Mouse (Mus musculus) adrenal gland, postnatal 36 days (tissue): ENCODE measurements around the gene Psmb6. TPM values are rescaled to one million over a fixed set of nuclear protein-coding genes. Genes with fewer than 3 reads are reported as not detected.

Experiments used
- DNase-seq, 2 experiments: peaks; one replicate each; pipeline ENCODE4 v3.0.0; 2021; ENCODE audit warnings: mixed read lengths in 1 of 2
- long read RNA-seq, 2 experiments: library from polyadenylated mRNA; stranded (forward); transcript quantifications; one replicate each; pipeline ENCODE4 v2.0.0; 2021; ENCODE audit warnings: borderline sequencing depth in 2 of 2
- total RNA-seq, 2 experiments: library from RNA; stranded (reverse); gene quantifications; 2 replicates each; pipeline ENCODE4 v1.2.3; 2021

Psmb6 gene
- 100 to 1,000 TPM; 282 to 297 TPM for total RNA-seq
- long read RNA-seq, experiment 1, transcript Psmb6-201 (6 exons, 798 nt), result major isoform, 506 of 621 reads
- long read RNA-seq, experiment 1, transcript Psmb6-202 (2 exons, 674 nt), result minor isoform, 88 of 621 reads
- long read RNA-seq, experiment 1, partial matches to known transcripts, result 24 of 621 reads
- long read RNA-seq, experiment 1, other reads (novel, unspliced or antisense), result 3 of 621 reads
- long read RNA-seq, experiment 2, transcript Psmb6-202 (2 exons, 674 nt), result minor isoform, 36 of 241 reads
- long read RNA-seq, experiment 2, transcript Psmb6-201 (6 exons, 798 nt), result major isoform, 195 of 241 reads
- long read RNA-seq, experiment 2, partial matches to known transcripts, result 8 of 241 reads
- long read RNA-seq, experiment 2, other reads (novel, unspliced or antisense), result 2 of 241 reads

DNA sequence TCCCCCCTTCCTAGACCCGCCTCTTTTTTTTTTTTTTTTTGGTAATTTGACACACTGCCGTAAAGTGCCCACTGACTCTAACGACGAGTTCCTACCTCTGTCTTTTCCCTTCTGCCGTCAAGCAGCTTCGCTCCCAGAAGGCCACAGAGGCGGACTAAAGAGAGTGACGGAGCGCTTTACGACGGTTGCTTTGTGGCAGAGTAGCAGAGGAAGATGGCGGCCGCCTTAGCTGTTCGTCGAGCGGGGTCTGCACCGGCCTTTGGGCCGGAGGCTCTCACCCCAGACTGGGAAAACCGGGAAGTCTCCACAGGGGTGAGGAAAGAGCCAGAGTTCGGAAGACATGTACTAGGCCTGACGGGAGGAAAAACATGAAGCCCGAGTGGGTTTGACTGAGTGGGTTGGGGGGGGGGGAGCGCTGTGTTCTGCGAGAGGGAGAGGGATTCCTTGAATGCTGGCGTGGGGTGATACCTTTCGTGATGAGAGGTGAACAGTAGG lies at the start of gene Psmb6:
Psmb6 (plus strand) TSS at position 184 of the 495 bp plus-strand sequence.
- DNase-seq, result peak; percentile 89 to 91

DNA sequence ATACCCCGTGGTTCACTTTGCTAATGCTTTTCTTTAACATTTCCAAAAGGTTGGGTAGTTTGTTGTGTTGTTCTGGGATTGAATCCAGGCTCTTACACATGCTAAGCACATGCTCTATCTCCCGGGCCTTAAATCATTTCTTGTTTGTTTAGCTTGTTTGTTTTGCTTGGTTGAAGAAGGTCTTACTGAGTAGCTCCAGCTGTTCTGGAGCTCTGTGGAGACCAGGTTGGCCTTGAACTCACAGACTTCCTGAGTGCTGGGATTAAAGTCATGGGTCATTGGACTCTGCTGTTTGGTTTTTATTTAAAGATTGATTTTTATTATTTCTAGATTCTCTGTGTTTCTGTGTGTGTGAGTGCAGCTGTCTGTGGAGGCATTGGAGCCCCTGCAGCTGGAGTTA lies 39.7 kb upstream of the Psmb6 start:
- no peak for DNase-seq

DNA sequence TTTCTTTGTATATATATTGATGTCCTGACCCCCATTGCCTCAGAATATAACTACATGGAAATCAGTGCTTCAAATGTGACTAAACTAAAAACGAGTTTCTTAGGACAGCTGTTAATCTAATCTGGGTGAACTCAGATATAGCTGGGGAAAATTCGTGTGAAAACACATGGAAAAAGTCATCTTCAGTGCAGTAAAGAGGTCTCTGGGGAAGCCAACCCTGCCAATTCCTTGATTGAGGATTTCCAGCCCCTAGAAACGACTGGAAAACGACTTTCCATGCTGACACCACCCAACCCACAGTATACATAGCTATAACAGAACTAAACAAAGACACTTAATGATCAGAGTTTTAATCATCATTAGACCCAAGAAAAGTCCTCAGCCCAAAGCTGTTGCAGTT lies 37.4 kb upstream of the Psmb6 start:
- DNase-seq, result no peak

DNA sequence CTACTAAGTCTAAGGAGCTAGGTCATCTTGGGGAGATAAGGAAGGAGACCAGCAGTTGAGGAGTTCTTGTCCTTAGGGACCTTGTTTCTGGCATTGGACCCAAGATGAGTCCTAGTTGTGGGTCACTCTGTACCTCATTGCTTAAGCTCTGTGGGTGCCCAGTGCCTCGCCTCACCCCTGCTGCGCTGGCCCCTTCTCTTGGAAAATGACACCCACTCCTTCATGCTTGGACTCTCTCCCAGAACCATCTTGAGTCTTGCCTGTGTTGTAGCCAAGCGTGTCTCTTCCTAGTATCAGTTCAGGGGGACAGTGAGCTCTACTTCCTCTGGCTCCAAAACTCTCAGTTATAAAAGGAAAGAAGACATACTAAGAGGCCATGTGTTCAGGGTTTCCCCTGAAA lies 36.0 kb upstream of the Psmb6 start:
- no peak for DNase-seq

DNA sequence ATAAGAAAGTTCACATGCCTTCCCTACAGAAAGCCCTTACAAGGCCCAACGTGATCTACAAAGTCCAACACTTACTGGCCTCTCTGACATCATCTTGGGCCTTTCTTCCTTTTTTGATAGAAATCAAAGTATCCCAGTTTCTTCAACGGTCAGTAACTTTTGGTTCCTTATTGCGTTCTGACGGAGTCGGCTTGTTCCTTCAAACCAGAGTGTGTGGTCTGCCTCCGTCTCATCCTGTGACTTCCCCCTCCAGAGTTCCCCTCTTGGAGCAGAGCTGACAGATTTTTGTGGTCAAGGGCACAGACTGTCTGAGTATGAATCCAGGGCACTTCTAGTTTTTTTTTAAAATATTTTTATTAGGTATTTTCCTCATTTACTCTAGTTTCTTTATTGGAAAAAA lies 35.5 kb upstream of the Psmb6 start:
- no peak for DNase-seq

DNA sequence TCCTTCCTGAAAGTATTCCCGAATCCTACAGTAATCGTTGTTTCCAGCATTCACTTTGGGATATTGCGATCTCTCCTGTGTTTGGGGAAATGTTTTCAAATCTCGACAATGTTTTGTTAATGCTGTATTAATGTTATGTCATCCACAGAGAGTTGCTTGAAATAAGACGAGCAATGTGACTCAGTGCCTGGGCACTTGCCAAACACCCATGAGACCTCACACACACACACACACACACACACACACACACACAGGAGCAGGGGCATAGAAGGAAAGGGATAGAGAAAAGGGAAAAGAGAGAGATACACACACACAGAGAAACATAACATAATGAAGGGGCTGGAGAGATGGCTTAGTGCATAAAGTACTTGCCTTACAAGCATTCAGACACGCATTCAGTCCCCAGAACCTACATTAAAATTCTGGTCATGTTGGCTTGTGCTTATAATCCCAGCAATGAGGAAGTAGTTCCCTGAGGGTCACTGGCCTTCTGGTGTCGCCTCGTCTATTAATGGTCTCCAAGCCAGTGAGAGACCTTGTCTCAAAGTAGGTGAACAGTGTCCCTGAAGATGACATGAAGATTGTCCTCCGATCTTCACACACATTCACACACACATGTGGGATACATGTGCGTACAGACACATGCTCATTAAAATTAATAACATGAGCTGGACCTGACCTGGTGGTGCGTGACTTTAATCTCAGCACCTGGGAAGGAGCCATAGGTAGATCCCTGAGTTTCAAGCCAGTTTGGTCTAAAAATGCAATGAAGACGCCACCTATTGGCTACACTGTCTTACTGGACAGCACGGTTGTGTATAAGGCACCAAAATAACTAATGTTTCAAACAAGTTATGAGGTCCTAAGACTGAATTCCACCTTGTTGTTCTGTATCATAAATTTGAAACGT lies 25.3 kb upstream of the Psmb6 start:
- peak; percentile 74 to 76 for DNase-seq

DNA sequence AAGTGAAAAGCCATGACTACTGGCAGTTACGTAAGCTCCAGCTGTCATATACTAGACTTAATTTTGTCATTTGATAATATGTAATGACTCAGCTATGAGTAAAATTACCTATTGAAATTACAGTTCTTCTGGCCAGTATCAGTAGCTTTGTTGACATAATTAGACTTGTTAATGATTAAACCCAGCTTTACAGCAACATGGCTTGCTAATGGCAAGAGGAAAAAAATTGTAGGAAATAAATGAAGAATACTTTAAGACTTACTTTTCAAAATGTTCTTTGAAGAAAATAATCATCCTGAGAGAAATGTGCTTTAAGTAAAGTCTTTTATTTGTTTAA lies 24.7 kb upstream of the Psmb6 start:
- DNase-seq, result no peak

DNA sequence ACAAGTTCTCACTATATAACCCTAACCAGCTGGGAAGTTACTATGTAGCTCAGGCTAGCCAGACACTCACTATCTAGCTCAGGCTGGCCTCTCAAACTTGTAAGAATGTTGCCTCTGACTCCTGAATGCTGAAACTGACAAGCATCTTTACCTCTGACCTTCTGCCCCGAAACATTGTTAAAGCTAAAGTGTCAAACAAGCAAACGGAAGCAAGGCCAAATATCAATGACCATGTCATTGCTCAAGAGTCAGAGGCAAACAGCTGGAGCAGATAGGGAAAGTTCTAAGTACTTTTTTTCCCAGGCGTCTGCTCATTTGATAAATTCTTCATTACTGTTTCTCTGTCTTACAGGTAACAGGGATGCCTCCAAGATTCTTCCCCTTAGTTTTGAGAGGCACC lies 23.1 kb upstream of the Psmb6 start:
- no peak for DNase-seq

DNA sequence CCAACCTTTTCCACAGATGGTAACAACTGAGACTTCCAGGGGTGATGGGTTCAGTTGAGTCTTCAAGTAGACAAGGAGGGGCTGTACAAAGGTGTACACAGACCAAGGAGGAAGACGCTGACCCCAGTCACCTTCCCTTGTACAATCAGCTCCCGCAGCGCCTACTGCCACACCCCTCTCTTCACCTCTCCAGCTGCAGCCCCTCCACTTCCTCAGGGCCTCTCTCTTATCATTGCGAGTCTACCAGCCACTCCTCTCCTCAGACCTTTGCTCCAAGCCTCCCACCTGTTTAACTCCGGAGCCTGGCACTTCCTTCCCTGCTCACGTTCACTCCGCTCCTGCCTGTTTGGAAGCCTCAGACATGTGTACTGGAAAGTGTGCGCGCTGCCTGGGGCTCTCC lies 20.2 kb upstream of the Psmb6 start, which contains the start of gene Tm4sf5:
Tm4sf5 (plus strand) TSS at position 275 of the 400 bp plus-strand sequence.
- DNase-seq, result no peak

DNA sequence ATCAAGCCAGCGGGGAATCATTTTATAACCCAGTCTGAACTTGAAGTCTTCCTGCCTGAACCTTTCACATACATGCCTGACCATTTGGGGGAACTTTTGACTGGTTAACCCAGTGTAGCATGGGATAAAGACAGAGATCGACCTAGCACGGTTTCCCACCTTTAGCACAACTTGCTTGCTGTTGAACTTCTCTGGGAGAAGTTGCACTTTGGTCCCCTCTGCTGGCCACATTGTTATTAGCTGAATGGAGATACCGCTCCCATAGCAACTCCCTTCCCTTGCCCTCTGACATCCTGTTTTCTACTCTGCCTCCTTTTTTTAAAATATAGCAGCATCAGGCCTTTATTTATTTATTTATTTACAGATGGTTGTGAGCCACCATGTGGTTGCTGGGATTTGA lies 18.8 kb upstream of the Psmb6 start:
- DNase-seq, result peak; percentile 75 to 82

DNA sequence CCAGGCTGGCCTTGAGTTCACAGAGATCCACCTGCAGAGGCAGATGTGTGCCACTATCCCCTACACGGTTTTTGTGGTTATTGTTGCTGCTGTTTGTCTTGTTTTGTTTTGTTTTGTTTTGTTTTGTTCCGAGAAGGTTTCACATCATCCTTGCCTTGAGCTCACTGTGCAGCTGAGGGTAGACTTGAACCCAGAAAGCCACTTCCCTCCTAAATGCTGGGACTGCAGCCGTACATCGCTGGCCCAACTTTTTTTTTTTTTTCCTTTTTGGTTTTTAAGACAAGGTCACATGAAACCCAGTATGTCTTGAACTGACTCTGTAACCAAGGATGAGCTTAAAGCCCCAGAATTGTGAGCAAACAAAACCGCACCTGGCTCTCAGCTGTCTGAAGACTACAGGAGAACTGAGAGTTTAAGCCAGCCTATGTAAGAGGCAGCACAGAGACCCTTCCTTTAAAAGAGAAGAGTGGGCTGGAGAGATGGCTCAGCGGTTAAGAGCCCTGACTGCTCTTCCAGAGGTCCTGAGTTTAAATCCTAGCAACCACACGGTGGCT lies 18.1 kb upstream of the Psmb6 start:
- DNase-seq, result no peak

DNA sequence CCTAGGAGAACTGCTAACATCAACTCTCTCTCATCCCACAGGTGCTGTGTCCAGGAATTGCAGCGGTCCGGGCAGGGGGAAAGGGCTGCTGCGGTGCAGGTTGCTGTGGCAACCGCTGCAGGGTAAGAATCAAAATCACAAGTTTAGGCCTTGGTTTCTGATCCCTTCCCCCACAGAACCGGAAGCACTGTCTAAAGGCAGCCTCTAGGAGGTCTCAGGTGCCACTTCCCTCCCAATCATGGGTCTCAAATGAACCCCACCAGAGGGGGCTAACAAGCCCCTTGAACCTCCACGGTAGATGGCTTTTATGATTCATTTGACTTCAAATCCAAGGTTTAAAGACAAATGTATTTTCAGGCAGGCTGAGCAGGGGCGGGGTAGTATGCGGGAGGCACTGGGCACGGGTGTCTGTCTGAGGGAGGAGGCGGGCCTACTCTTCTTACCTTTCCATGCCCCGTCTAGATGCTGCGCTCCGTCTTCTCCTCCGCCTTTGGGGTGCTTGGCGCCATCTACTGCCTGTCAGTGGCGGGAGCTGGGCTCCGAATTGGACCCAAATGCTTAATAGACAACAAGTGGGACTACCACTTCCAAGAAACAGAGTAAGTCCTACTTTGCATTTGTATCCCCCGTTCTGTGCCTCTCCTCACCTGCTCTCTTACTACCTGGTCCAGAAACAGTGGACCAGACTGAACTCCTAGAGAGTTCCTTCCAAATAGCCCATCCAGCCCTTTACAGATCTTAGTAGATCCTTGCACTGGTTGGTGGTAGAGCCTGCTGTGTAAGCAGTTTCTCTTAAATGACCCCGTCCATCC lies 15.2 kb upstream of the Psmb6 start:
- peak; percentile 39 to 52 for DNase-seq

DNA sequence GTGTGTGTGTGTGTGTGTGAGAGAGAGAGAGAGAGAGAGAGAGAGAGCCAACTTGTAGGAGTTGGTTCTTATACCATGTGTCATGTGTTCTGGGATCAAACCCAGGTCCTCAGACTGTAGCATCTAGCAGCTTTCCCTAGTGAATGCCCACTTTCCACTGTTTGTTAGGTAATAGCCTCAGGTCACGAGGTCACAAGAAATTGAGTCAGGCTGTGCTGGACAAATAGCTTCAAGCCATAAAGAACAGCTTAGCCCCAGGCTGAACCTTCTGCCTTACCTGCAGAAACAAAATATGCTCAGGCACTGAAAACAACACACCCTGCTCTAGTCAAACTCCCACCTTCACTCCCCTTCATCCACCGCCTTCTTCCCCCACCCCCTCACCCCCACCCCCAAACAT lies 13.9 kb upstream of the Psmb6 start:
- DNase-seq, result no peak

DNA sequence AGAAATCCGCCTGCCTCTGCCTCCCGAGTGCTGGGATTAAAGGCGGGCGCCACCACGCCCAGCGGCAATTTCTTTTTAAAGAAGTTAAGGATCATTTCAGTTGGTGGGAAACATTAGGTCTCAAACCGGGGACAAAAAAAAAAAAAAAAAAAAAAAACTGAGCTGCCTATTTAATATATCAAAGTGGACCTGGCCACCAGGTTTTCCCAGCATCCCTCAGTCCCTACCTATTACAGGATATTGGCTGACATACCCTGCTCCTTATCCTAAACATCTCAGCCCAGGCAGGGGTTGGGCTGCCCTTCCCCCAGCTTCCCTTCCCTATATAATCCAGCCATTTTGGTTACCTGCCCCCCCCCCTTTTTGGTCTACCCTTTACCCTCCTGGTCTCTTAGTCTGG lies 13.3 kb upstream of the Psmb6 start:
- DNase-seq, result no peak

DNA sequence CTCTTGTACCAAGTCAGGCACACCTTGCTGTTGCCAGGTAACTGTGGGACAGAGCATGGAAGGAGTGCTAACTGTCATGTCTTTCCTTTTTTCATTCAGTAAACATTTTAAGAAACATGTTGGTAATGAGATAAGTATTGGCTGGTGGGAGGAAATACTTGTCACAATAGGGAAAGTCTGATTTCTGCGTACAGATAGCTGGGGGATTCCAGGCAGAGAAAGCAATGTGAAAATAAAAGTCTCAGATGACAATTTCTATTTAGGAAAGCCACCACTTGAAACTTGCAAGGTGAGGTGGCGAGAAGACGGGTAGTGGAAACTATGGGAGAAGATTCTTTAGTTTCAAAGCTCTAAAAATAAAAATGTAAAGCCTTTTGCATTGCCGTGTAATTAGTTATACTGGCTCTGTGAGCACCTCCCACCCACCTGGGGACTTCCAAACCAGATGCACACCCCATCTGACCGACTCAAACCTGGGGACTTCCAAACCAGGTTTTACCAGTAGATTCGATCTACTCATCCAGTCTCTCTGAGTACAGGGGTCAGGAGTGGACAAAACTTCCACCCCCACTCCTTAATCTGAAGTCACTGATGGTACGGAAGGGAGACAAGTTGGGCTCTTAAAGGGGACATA lies 12.3 kb upstream of the Psmb6 start:
- no peak for DNase-seq

DNA sequence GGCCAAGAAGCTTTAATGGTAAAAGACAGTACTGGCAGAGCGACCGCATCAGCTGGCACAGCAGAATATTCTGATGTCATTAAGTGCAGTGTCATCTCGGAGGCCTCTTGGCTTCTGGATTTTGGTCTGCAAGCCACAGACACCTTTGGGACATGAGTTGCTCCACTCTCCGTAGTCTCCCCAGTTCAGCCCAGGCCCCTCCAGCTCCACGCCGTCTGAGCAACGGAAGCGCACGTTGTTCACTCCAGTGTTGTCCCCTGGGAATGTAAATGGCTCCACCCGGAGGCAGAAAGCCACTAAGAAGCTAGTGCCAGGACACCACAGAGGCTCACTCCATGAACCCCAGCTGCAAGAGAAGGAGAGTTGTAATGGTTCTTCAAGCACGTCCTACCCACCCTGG lies 11.6 kb upstream of the Psmb6 start:
- peak; percentile 15 to 41 for DNase-seq

DNA sequence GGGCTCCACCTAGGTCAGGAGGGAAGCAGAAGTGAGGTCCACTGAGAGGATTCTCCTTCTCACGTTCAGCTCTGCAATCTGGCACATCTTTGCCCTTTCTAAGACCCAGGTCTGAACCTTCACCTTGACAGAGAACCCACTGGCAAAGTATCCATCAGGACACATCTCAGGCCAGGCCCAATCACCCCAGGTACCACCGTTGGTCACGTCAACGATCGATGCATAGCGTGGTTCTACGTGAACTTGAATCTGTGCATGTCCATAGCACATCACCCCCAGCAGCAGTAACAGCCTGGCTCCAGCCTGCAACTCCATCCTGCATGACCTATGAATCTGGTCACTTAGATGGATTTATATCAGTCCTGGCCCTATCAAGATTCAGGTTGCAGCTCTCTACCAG lies 10.9 kb upstream of the Psmb6 start, which contains the start of gene Vmo1:
Vmo1 (minus strand) TSS at position 329 of the 400 bp plus-strand sequence.
- no peak for DNase-seq

DNA sequence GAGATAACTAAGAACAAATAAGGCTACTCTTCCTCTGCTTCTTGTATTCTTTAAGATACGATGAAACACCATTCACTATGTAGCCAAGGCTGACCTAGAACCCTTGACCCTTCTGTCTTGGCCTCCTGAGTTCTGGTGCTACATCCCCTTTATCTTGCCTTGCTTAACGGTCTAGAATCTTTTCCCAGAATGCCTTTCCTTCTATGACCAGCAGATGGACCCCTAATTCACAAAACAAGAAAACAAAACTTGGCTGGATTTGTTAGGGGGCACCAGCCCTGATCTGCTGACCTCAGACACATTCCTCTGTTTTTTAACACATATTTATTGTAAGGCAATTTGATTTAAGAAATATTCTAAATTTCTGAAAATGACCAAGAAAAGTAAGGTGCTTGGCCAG lies 8.8 kb upstream of the Psmb6 start:
- DNase-seq, result peak in 1 of 2 experiments; percentile 26

DNA sequence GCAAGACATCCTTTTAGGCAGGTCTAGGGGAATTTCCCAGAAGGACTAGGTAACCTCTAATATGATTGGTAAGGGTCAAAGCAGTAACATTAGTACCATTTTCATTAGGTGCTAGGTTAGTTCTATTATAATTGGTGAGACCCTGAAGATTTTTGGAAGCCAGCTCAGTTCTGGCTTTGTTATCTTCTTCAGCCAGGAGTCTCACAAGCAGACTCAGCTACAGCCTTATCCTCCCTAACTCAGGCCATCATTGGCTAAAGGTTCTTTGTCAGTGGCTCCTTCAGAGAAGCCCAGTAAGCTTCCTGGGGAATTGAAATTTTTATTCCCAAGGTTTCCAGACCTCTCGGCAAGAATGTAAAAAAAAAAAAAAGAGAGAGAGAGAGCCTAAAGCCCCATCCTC lies 6.7 kb upstream of the Psmb6 start:
- no peak for DNase-seq

DNA sequence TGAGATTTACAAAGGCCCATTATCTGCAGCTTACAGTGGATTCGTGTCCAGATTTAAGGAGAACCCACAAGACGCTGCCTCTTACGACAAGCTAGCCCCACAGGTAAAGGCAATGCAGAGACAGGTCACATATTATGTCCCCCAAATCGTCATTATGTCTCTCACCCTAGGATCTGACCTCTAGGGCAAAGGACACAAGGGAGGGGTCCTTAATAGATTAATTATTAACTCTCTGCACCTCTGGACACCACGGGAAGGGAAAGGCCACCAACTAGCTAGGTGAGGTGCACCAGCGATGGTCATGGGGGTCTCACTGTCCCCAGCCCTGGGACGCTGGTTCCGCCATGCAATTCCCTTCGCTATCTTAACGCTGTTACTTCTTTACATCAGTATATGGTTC lies 6.2 kb upstream of the Psmb6 start, which contains the start of gene Gltpd2:
Gltpd2 (plus strand) TSS at position 274 of the 400 bp plus-strand sequence.
- DNase-seq, result no peak

DNA sequence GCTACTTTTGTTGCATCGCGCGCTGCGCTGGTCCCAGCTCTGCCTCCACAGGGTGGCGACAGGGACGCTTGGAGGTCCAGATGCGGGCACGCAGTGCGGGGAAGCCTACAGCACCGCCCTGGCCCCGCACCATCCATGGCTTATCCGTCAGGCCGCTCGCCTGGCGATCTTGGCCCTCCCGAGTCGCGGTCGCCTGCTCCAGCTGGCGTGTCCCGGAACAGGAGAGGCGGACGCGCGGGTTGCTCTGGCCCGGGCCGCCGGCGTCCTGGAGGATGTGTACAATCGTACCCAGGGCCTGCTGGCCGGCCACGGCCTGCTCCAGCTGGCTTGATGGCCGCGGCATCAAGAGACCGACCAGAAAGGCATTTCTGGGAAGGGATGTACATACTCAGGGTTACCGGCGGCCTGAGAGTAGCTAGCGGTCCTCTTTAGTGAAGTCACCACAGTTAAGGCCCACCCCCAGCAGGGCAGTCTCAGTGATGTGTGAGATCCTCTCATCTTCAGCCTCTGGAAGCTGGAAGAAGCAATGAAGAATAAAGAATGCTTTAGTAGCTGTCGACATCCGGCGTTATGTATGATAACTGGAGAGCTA lies 4.9 kb upstream of the Psmb6 start:
- DNase-seq, result peak; percentile 41 to 60
